14 mouse cellular contexts compared by ENCODE assay signal in genomic region chr7:28206044-28206600, GRCm38 (mm10). TPM values are rescaled to one million over a fixed set of nuclear protein-coding genes. Genes with fewer than 3 reads are reported as not detected.
A peak's percentile ranks its signal among the peaks of the same experiment; 100 is the strongest.
DNase-seq lines count a peak whose midpoint lies in the region; ATAC-seq and TF ChIP-seq lines count a peak whose summit lies in the region.
"Had no signal": no experiment of that assay in that cellular context is flagged by ENCODE, and none has a peak within 500 bp of the region (broad histone marks: within the 10 kb centered on the region; RNA-seq: fewer than 3 reads in every experiment).

No protein-coding gene starts in this region.

- intact Hi-C loops in gastrocnemius, postnatal 14 days (cut with DNase I; ENCODE audit: low total_unique reads), result no loop called here
- intact Hi-C loops in gastrocnemius, postnatal 36 days (cut with DNase I), result loop anchor here (2.0 to 5.0 kb wide), 2 partner anchors 37 to 154 kb away; partner anchors contain the start of genes Fbl and Psmc4

- H3K4me2 ChIP-seq in kidney, embryonic 16.5 days (replicated peaks; ENCODE audit: low read depth, low read length), result no peak overlapping the region
- H3K4me2 ChIP-seq in forebrain, embryonic 15.5 days (replicated peaks), result no peak overlapping the region
- H3K4me2 ChIP-seq: hindbrain, embryonic 15.5 days; liver, embryonic 13.5 days; midbrain, embryonic 13.5 days had no signal

- no peaks in the 10 kb centered on the region for H3K4me1 ChIP-seq in kidney, embryonic 16.5 days (ENCODE audit: insufficient read depth, low read length)
- H3K4me1 ChIP-seq in thymus, adult 2 months (replicated peaks; ENCODE audit: control insufficient read depth, insufficient read depth, low read length), result peaks cover 3% of the 10 kb centered on the region; the same call in 1 of the 2 replicates
- 0 out of 2 replicates have a peak, but pooled peaks cover 5% of the 10 kb centered on the region for H3K4me1 ChIP-seq in forebrain, embryonic 15.5 days
- H3K4me1 ChIP-seq: liver, embryonic 13.5 days had no signal

- H3K9ac ChIP-seq in kidney, embryonic 16.5 days (replicated peaks; ENCODE audit: low read length), result no peak overlapping the region
- H3K9ac ChIP-seq in forebrain, embryonic 15.5 days (replicated peaks), result no peak overlapping the region
- H3K9ac ChIP-seq: hindbrain, embryonic 15.5 days; liver, embryonic 13.5 days; midbrain, embryonic 13.5 days had no signal

- peak; percentile 32 for DNase-seq in gastrocnemius, postnatal 14 days
- DNase-seq in gastrocnemius, postnatal 36 days, result no peak
- peak; percentile 38 to 50 for DNase-seq in kidney, postnatal 25 days
- peak; percentile 45 for DNase-seq in thymus, adult 2 months
- DNase-seq in thymus, adult 18-20 months, result no peak
- peak; percentile 60 for DNase-seq in thymus, postnatal 4 days
- DNase-seq: cerebellum, postnatal 36 days; liver, embryonic 13.5 days; right cerebral cortex, adult 18-20 months had no signal

- H3K9me3 ChIP-seq in kidney, embryonic 16.5 days (ENCODE audit: low read length), result no peaks in the 10 kb centered on the region
- no peaks in the 10 kb centered on the region for H3K9me3 ChIP-seq in forebrain, embryonic 15.5 days
- H3K9me3 ChIP-seq: hindbrain, embryonic 15.5 days; liver, embryonic 13.5 days; midbrain, embryonic 13.5 days had no signal

- no peak for TF ChIP-seq CTCF in thymus, adult 2 months (IDR thresholded peaks at IDR 0.05; ENCODE audit: borderline replicate concordance, control insufficient read depth, extremely low read depth, insufficient read depth, low read length, poor library complexity)

- no peaks in the 10 kb centered on the region for H3K36me3 ChIP-seq in kidney, embryonic 16.5 days (ENCODE audit: insufficient read depth, low read length)
- no peaks in the 10 kb centered on the region for H3K36me3 ChIP-seq in thymus, adult 2 months (ENCODE audit: control insufficient read depth, insufficient read depth, low read length)
- no peaks in the 10 kb centered on the region for H3K36me3 ChIP-seq in forebrain, embryonic 15.5 days
- H3K36me3 ChIP-seq: hindbrain, embryonic 15.5 days; liver, embryonic 13.5 days; midbrain, embryonic 13.5 days had no signal

- H3K27ac ChIP-seq in kidney, embryonic 16.5 days (ENCODE audit: low read length), result no peak overlapping the region
- no peak overlapping the region for H3K27ac ChIP-seq in thymus, adult 2 months (ENCODE audit: control insufficient read depth, insufficient read depth, low read length)
- no peak overlapping the region for H3K27ac ChIP-seq in forebrain, embryonic 15.5 days (replicated peaks)
- H3K27ac ChIP-seq: hindbrain, embryonic 15.5 days; liver, embryonic 13.5 days; macrophage; midbrain, embryonic 13.5 days had no signal

- TF ChIP-seq POLR2A in thymus, adult 2 months (IDR thresholded peaks at IDR 0.05; ENCODE audit: control insufficient read depth, extremely low read depth, insufficient read depth, low read length, poor library complexity), result no peak

- WGBS in kidney, embryonic 16.5 days, result 67% methylated on average over 4 of the region's 4 CpGs
- 83% methylated on average over 4 of the region's 4 CpGs for WGBS in thymus, adult 2 months
- WGBS in forebrain, embryonic 15.5 days, result 70% methylated on average over 4 of the region's 4 CpGs

- H3K27me3 ChIP-seq in kidney, embryonic 16.5 days (ENCODE audit: insufficient read depth, low read length), result no peaks in the 10 kb centered on the region
- no peaks in the 10 kb centered on the region for H3K27me3 ChIP-seq in thymus, adult 2 months (ENCODE audit: control insufficient read depth, insufficient read depth, low read length)
- no peaks in the 10 kb centered on the region for H3K27me3 ChIP-seq in forebrain, embryonic 15.5 days
- H3K27me3 ChIP-seq: hindbrain, embryonic 15.5 days; liver, embryonic 13.5 days; midbrain, embryonic 13.5 days had no signal

- no peak for ATAC-seq in kidney, embryonic 16.5 days (ENCODE audit: low FRiP score, low TSS enrichment)
- ATAC-seq in forebrain, embryonic 15.5 days (replicated peaks), result no peak
- ATAC-seq: midbrain, embryonic 13.5 days had no signal

- no peak overlapping the region for H3K4me3 ChIP-seq in kidney, embryonic 16.5 days (ENCODE audit: low read length)
- no peak overlapping the region for H3K4me3 ChIP-seq in thymus, adult 2 months (ENCODE audit: control insufficient read depth, insufficient read depth, low read length)
- H3K4me3 ChIP-seq in forebrain, embryonic 15.5 days, result no peak overlapping the region
- H3K4me3 ChIP-seq: hindbrain, embryonic 15.5 days; liver, embryonic 13.5 days; midbrain, embryonic 13.5 days had no signal

RNA-seq across cellular contexts. Expression of gene Dyrk1b, which starts 26.9 kb away (rescaled TPM):
- 100 to 1,000 TPM; 129 to 156 TPM for total RNA-seq in gastrocnemius, postnatal 14 days (2021)
- total RNA-seq in gastrocnemius, postnatal 36 days (2021), result 10 to 100 TPM; 82.4 to 90.6 TPM
- 15.2 and 16.2 TPM in 2 replicates for polyA plus RNA-seq in kidney, embryonic 16.5 days (2015; fragmentation: Nextera tagmentation; extraction: Ambion mirVana)
- 126 and 145 TPM in 2 replicates for polyA plus RNA-seq in thymus, adult 2 months (2012; rRNA removed)
- 18.1 and 18.6 TPM in 2 replicates for polyA plus RNA-seq in forebrain, embryonic 15.5 days (2015; fragmentation: Nextera tagmentation; extraction: Ambion mirVana)

RNA-seq across cellular contexts. Expression of gene Fbl, which starts 36.6 kb away (rescaled TPM):
- 10 to 100 TPM; 23.7 to 31.0 TPM for total RNA-seq in gastrocnemius, postnatal 14 days (2021)
- 10 to 100 TPM; 18.8 to 22.9 TPM for total RNA-seq in gastrocnemius, postnatal 36 days (2021)
- 108 and 115 TPM in 2 replicates for polyA plus RNA-seq in kidney, embryonic 16.5 days (2015; fragmentation: Nextera tagmentation; extraction: Ambion mirVana)
- 72.4 and 91.4 TPM in 2 replicates for polyA plus RNA-seq in thymus, adult 2 months (2012; rRNA removed)
- polyA plus RNA-seq in forebrain, embryonic 15.5 days (2015; fragmentation: Nextera tagmentation; extraction: Ambion mirVana), result 97.0 and 109 TPM in 2 replicates

Comparison
In these comparisons a context has a peak if more than half of its experiments do, and no peak if none do; other contexts are left out.
1. DNase-seq: peak in gastrocnemius, postnatal 14 days (single experiment), kidney, postnatal 25 days (2 of 2), thymus, adult 2 months (single experiment) and thymus, postnatal 4 days (single experiment); none in gastrocnemius, postnatal 36 days (0 of 2) and thymus, adult 18-20 months (0 of 2).